In the genomic region with DNA sequence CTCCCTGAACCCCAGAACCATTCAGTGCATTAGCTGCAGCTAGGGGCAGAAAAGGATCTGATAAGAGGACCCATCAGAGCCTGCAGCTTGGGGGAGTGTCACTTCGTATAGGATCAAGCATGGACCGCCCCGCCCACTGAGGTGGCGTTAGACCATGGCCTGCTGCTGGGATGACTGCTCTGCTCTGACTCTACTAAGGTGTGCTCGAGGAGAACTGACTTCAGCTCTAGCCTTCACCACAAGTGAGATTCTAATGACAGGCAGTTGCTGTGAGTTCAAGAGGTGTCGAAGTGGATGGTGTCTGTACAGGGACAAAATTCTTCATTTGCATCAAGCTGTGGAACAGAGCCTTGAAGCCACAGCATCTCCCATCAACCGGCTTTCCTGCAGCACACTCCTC, we compare ENCODE assay signal across 29 mouse cellular contexts. TPM values are rescaled to one million over a fixed set of nuclear protein-coding genes. Genes with fewer than 3 reads are reported as not detected.
DNase-seq lines count a peak whose midpoint lies in the region; ATAC-seq and TF ChIP-seq lines count a peak whose summit lies in the region.
"Had no signal": no experiment of that assay in that cellular context is flagged by ENCODE, and none has a peak within 500 bp of the region (broad histone marks: within the 10 kb centered on the region; RNA-seq: fewer than 3 reads in every experiment).

No protein-coding gene starts in this region.

- no peak for DNase-seq in forebrain, embryonic 10.5 days (ENCODE audit: extremely low spot score, low spot score)
- DNase-seq in midbrain, embryonic 11.5 days (ENCODE audit: low spot score, missing footprints), result peak; percentile 78
- peak; percentile 57 for DNase-seq in ZHBTc4 (ENCODE audit: low read depth, low spot score)
- DNase-seq in stomach, postnatal 0 days (ENCODE audit: low spot score), result no peak
- no peak for DNase-seq in thymus, postnatal 25 days
- DNase-seq: adrenal gland, adult 2 months; cerebellum, adult 11 months; cerebellum, adult 9-10 months; embryo, embryonic 11 days; forebrain, postnatal 0 days; heart, postnatal 14 days; kidney, adult 18-20 months; kidney, postnatal 25 days; spleen, adult 18-20 months; thymus, adult 18-20 months; thymus, postnatal 36 days had no signal

- TF ChIP-seq CTCF in stomach, postnatal 0 days (IDR thresholded peaks at IDR 0.05; ENCODE audit: low read depth), result no peak
- TF ChIP-seq CTCF in intestine, postnatal 0 days (IDR thresholded peaks at IDR 0.05; ENCODE audit: low read depth), result no peak

- 65% methylated on average over 7 of the region's 7 CpGs for WGBS in forebrain, embryonic 10.5 days
- 66% methylated on average over 7 of the region's 7 CpGs for WGBS in forebrain, embryonic 16.5 days
- WGBS in midbrain, embryonic 11.5 days, result 62% methylated on average over 7 of the region's 7 CpGs
- 63% methylated on average over 7 of the region's 7 CpGs for WGBS in midbrain, embryonic 16.5 days
- 68% methylated on average over 7 of the region's 7 CpGs for WGBS in stomach, postnatal 0 days
- 64% methylated on average over 7 of the region's 7 CpGs for WGBS in intestine, postnatal 0 days

- ATAC-seq in forebrain, embryonic 16.5 days, result no peak
- ATAC-seq in midbrain, embryonic 11.5 days (ENCODE audit: low FRiP score), result no peak
- ATAC-seq in midbrain, embryonic 16.5 days, result no peak
- 0 out of 2 replicates have a peak, but pooled peaks have one; percentile 9 for ATAC-seq in stomach, postnatal 0 days (ENCODE audit: low FRiP score, low TSS enrichment)
- no peak for ATAC-seq in intestine, postnatal 0 days
- ATAC-seq: activated CD4-positive, CD25-positive, alpha-beta regulatory T cell, adult 4 months; forebrain, postnatal 0 days had no signal

- H3K9me3 ChIP-seq in forebrain, embryonic 10.5 days, result no peaks in the 10 kb centered on the region
- no peaks in the 10 kb centered on the region for H3K9me3 ChIP-seq in forebrain, embryonic 16.5 days (ENCODE audit: control insufficient read depth, low read length)
- no peaks in the 10 kb centered on the region for H3K9me3 ChIP-seq in midbrain, embryonic 11.5 days (ENCODE audit: control insufficient read depth, low read length)
- no peaks in the 10 kb centered on the region for H3K9me3 ChIP-seq in midbrain, embryonic 16.5 days (replicated peaks; ENCODE audit: control insufficient read depth, low read length, poor library complexity, severe bottlenecking)
- no peaks in the 10 kb centered on the region for H3K9me3 ChIP-seq in stomach, postnatal 0 days (ENCODE audit: control insufficient read depth, low read length)
- H3K9me3 ChIP-seq in intestine, postnatal 0 days (ENCODE audit: control insufficient read depth), result no peaks in the 10 kb centered on the region
- H3K9me3 ChIP-seq: embryonic facial prominence, embryonic 13.5 days; hindbrain, embryonic 13.5 days; kidney, embryonic 15.5 days; limb, embryonic 12.5 days; liver, embryonic 15.5 days; lung, embryonic 15.5 days had no signal

- H3K27me3 ChIP-seq in forebrain, embryonic 10.5 days (ENCODE audit: poor library complexity, severe bottlenecking), result peaks cover 23% of the 10 kb centered on the region
- no peaks in the 10 kb centered on the region for H3K27me3 ChIP-seq in forebrain, embryonic 16.5 days (replicated peaks; ENCODE audit: control insufficient read depth, insufficient read depth, low read length)
- no peaks in the 10 kb centered on the region for H3K27me3 ChIP-seq in midbrain, embryonic 11.5 days (ENCODE audit: control insufficient read depth, insufficient read depth, low read length)
- H3K27me3 ChIP-seq in midbrain, embryonic 16.5 days (ENCODE audit: control insufficient read depth, insufficient read depth, low read depth, low read length), result no peaks in the 10 kb centered on the region
- no peaks in the 10 kb centered on the region for H3K27me3 ChIP-seq in stomach, postnatal 0 days (ENCODE audit: control insufficient read depth, insufficient read depth, low read length)
- H3K27me3 ChIP-seq in intestine, postnatal 0 days (replicated peaks; ENCODE audit: control insufficient read depth, insufficient read depth, low read length), result no peaks in the 10 kb centered on the region
- H3K27me3 ChIP-seq: embryonic facial prominence, embryonic 13.5 days; hindbrain, embryonic 13.5 days; limb, embryonic 12.5 days; liver, embryonic 15.5 days; lung, embryonic 15.5 days had no signal

- no peaks in the 10 kb centered on the region for H3K36me3 ChIP-seq in forebrain, embryonic 10.5 days (replicated peaks)
- no peaks in the 10 kb centered on the region for H3K36me3 ChIP-seq in forebrain, embryonic 16.5 days (ENCODE audit: control insufficient read depth, insufficient read depth)
- no peaks in the 10 kb centered on the region for H3K36me3 ChIP-seq in midbrain, embryonic 11.5 days (ENCODE audit: control insufficient read depth, insufficient read depth, low read length)
- H3K36me3 ChIP-seq in midbrain, embryonic 16.5 days (ENCODE audit: control insufficient read depth, insufficient read depth, low read length), result no peaks in the 10 kb centered on the region
- H3K36me3 ChIP-seq in stomach, postnatal 0 days (ENCODE audit: control insufficient read depth, insufficient read depth, low read length), result no peaks in the 10 kb centered on the region
- no peaks in the 10 kb centered on the region for H3K36me3 ChIP-seq in intestine, postnatal 0 days (ENCODE audit: control insufficient read depth, insufficient read depth)
- H3K36me3 ChIP-seq: embryonic facial prominence, embryonic 13.5 days; hindbrain, embryonic 13.5 days; kidney, embryonic 15.5 days; limb, embryonic 12.5 days; liver, embryonic 15.5 days; lung, embryonic 15.5 days had no signal

- no peak for TF ChIP-seq EP300 in stomach, postnatal 0 days (optimal IDR thresholded peaks at IDR 0.05)

- no peak overlapping the region for H3K4me2 ChIP-seq in forebrain, embryonic 16.5 days (ENCODE audit: low read length)
- H3K4me2 ChIP-seq in midbrain, embryonic 11.5 days, result no peak overlapping the region
- H3K4me2 ChIP-seq in midbrain, embryonic 16.5 days (ENCODE audit: low read length), result no peak overlapping the region
- H3K4me2 ChIP-seq in stomach, postnatal 0 days (replicated peaks; ENCODE audit: low read depth), result no peak overlapping the region
- H3K4me2 ChIP-seq in intestine, postnatal 0 days (replicated peaks; ENCODE audit: low read depth), result no peak overlapping the region
- H3K4me2 ChIP-seq: embryonic facial prominence, embryonic 13.5 days; hindbrain, embryonic 13.5 days; kidney, embryonic 15.5 days; limb, embryonic 12.5 days; liver, embryonic 15.5 days; lung, embryonic 15.5 days had no signal

- no peak overlapping the region for H3K9ac ChIP-seq in forebrain, embryonic 16.5 days (replicated peaks; ENCODE audit: low read depth, low read length)
- H3K9ac ChIP-seq in midbrain, embryonic 11.5 days (ENCODE audit: low read length), result peak overlapping the region; percentile 16; the same call in 1 of the 2 replicates
- H3K9ac ChIP-seq in midbrain, embryonic 16.5 days (ENCODE audit: low read depth, low read length), result no peak overlapping the region
- H3K9ac ChIP-seq in stomach, postnatal 0 days (ENCODE audit: low read length), result no peak overlapping the region
- H3K9ac ChIP-seq in intestine, postnatal 0 days (ENCODE audit: low read depth, low read length), result no peak overlapping the region
- H3K9ac ChIP-seq: embryonic facial prominence, embryonic 13.5 days; forebrain, postnatal 0 days; hindbrain, embryonic 13.5 days; kidney, embryonic 15.5 days; limb, embryonic 12.5 days; liver, embryonic 15.5 days; lung, embryonic 15.5 days had no signal

- no peak overlapping the region for H3K4me3 ChIP-seq in forebrain, embryonic 10.5 days
- H3K4me3 ChIP-seq in forebrain, embryonic 16.5 days (replicated peaks; ENCODE audit: low read length), result no peak overlapping the region
- H3K4me3 ChIP-seq in midbrain, embryonic 11.5 days (ENCODE audit: low read depth, low read length), result no peak overlapping the region
- H3K4me3 ChIP-seq in midbrain, embryonic 16.5 days (ENCODE audit: low read depth, low read length), result no peak overlapping the region
- no peak overlapping the region for H3K4me3 ChIP-seq in stomach, postnatal 0 days (ENCODE audit: low read depth, low read length)
- H3K4me3 ChIP-seq in intestine, postnatal 0 days (ENCODE audit: low read depth, low read length), result no peak overlapping the region
- H3K4me3 ChIP-seq: embryonic facial prominence, embryonic 13.5 days; hindbrain, embryonic 13.5 days; kidney, embryonic 15.5 days; limb, embryonic 12.5 days; liver, embryonic 15.5 days; lung, embryonic 15.5 days had no signal

- H3K27ac ChIP-seq in forebrain, embryonic 10.5 days, result peak overlapping the region; percentile 65; the same call in 1 of the 2 replicates
- no peak overlapping the region for H3K27ac ChIP-seq in forebrain, embryonic 16.5 days (ENCODE audit: low read length)
- H3K27ac ChIP-seq in midbrain, embryonic 11.5 days (ENCODE audit: low read depth, low read length), result no peak overlapping the region
- H3K27ac ChIP-seq in midbrain, embryonic 16.5 days (ENCODE audit: low read length), result no peak overlapping the region
- H3K27ac ChIP-seq in stomach, postnatal 0 days (replicated peaks), result no peak overlapping the region
- H3K27ac ChIP-seq in intestine, postnatal 0 days (ENCODE audit: low read depth, low read length), result no peak overlapping the region
- H3K27ac ChIP-seq: embryonic facial prominence, embryonic 13.5 days; kidney, embryonic 15.5 days; limb, embryonic 12.5 days; liver, embryonic 15.5 days; lung, embryonic 15.5 days had no signal

- H3K4me1 ChIP-seq in forebrain, embryonic 10.5 days, result peaks cover 46% of the 10 kb centered on the region
- peaks cover 28% of the 10 kb centered on the region for H3K4me1 ChIP-seq in forebrain, embryonic 16.5 days (replicated peaks; ENCODE audit: control insufficient read depth, insufficient read depth, low read length)
- H3K4me1 ChIP-seq in midbrain, embryonic 11.5 days (ENCODE audit: control insufficient read depth, insufficient read depth, low read length), result peaks cover 29% of the 10 kb centered on the region
- H3K4me1 ChIP-seq in midbrain, embryonic 16.5 days (ENCODE audit: control insufficient read depth, insufficient read depth, low read length), result peaks cover 34% of the 10 kb centered on the region
- no peaks in the 10 kb centered on the region for H3K4me1 ChIP-seq in stomach, postnatal 0 days (replicated peaks; ENCODE audit: control insufficient read depth, insufficient read depth)
- H3K4me1 ChIP-seq in intestine, postnatal 0 days (replicated peaks; ENCODE audit: control insufficient read depth, insufficient read depth, low read length), result no peaks in the 10 kb centered on the region

RNA-seq across cellular contexts. Expression of a gene that starts 46.0 kb away (rescaled TPM):
- not detected in 2 replicates for polyA plus RNA-seq in forebrain, embryonic 10.5 days (2016; fragmentation: Nextera tagmentation; extraction: Ambion mirVana)
- polyA plus RNA-seq in forebrain, embryonic 16.5 days (2015; fragmentation: Nextera tagmentation; extraction: Ambion mirVana), result not detected in 2 replicates
- polyA plus RNA-seq in midbrain, embryonic 11.5 days (2014; fragmentation: Nextera tagmentation; extraction: Ambion mirVana), result not detected in 2 replicates
- not detected in 2 replicates for polyA plus RNA-seq in midbrain, embryonic 16.5 days (2015; fragmentation: Nextera tagmentation; extraction: Ambion mirVana)
- polyA plus RNA-seq in stomach, postnatal 0 days (2015; fragmentation: Nextera tagmentation; extraction: Ambion mirVana), result 12.7 and 14.5 TPM in 2 replicates
- polyA plus RNA-seq in intestine, postnatal 0 days (2015; fragmentation: Nextera tagmentation; extraction: Ambion mirVana), result 30.9 and 31.4 TPM in 2 replicates
- polyA plus RNA-seq: activated CD4-positive, CD25-positive, alpha-beta regulatory T cell, adult 4 months; adrenal gland, adult 2 months; embryonic facial prominence, embryonic 13.5 days; forebrain, embryonic 11.5 days; forebrain, postnatal 0 days; hindbrain, embryonic 13.5 days; limb, embryonic 12.5 days; neural tube, embryonic 14.5 days had no signal

RNA-seq across cellular contexts. Expression of a gene that starts 46.1 kb away (rescaled TPM):
- polyA plus RNA-seq in forebrain, embryonic 10.5 days (2016; fragmentation: Nextera tagmentation; extraction: Ambion mirVana), result 35.8 and 39.0 TPM in 2 replicates
- polyA plus RNA-seq in forebrain, embryonic 16.5 days (2015; fragmentation: Nextera tagmentation; extraction: Ambion mirVana), result 212 and 226 TPM in 2 replicates
- 73.2 and 79.9 TPM in 2 replicates for polyA plus RNA-seq in midbrain, embryonic 11.5 days (2014; fragmentation: Nextera tagmentation; extraction: Ambion mirVana)
- polyA plus RNA-seq in midbrain, embryonic 16.5 days (2015; fragmentation: Nextera tagmentation; extraction: Ambion mirVana), result 165 and 177 TPM in 2 replicates
- polyA plus RNA-seq in stomach, postnatal 0 days (2015; fragmentation: Nextera tagmentation; extraction: Ambion mirVana), result 23.2 and 24.4 TPM in 2 replicates
- 16.8 and 20.3 TPM in 2 replicates for polyA plus RNA-seq in intestine, postnatal 0 days (2015; fragmentation: Nextera tagmentation; extraction: Ambion mirVana)

RNA-seq across cellular contexts. Expression of a gene that starts 58.1 kb away (rescaled TPM):
- polyA plus RNA-seq in forebrain, embryonic 10.5 days (2016; fragmentation: Nextera tagmentation; extraction: Ambion mirVana), result not detected in 2 replicates
- 0.09 TPM in 1 of 2 replicates, not detected in the other for polyA plus RNA-seq in forebrain, embryonic 16.5 days (2015; fragmentation: Nextera tagmentation; extraction: Ambion mirVana)
- not detected in 2 replicates for polyA plus RNA-seq in midbrain, embryonic 11.5 days (2014; fragmentation: Nextera tagmentation; extraction: Ambion mirVana)
- not detected in 2 replicates for polyA plus RNA-seq in midbrain, embryonic 16.5 days (2015; fragmentation: Nextera tagmentation; extraction: Ambion mirVana)
- 2.3 and 3.1 TPM in 2 replicates for polyA plus RNA-seq in stomach, postnatal 0 days (2015; fragmentation: Nextera tagmentation; extraction: Ambion mirVana)
- 26.2 and 33.1 TPM in 2 replicates for polyA plus RNA-seq in intestine, postnatal 0 days (2015; fragmentation: Nextera tagmentation; extraction: Ambion mirVana)
- polyA plus RNA-seq: embryonic facial prominence, embryonic 13.5 days; forebrain, embryonic 11.5 days; hindbrain, embryonic 13.5 days; limb, embryonic 12.5 days; stomach, embryonic 16.5 days had no signal

Comparison
In these comparisons a context has a peak if more than half of its experiments do, and no peak if none do; other contexts are left out.
1. DNase-seq: peak in midbrain, embryonic 11.5 days (single experiment) and ZHBTc4 (single experiment); none in forebrain, embryonic 10.5 days (single experiment), stomach, postnatal 0 days (single experiment) and thymus, postnatal 25 days (single experiment).
2. RNA of a gene that starts 46.0 kb away (polyA plus RNA-seq): 30.9 to 31.4 TPM in intestine, postnatal 0 days and 12.7 to 14.5 TPM in stomach, postnatal 0 days; not detected in midbrain, embryonic 16.5 days, not detected in forebrain, embryonic 10.5 days, not detected in forebrain, embryonic 16.5 days and not detected in midbrain, embryonic 11.5 days; every median in the first group is over 10 times any median in the second.